Mouse (Mus musculus) right cerebral cortex, postnatal 14 days (tissue): Measurements from ENCODE around the gene Barhl1.
A peak's percentile ranks its signal among the peaks of the same experiment; 100 is the strongest.

ENCODE experiments used
- DNase-seq: peaks from one replicate; pipeline ENCODE4 v3.0.0; 2022

Gene Barhl1

DNA sequence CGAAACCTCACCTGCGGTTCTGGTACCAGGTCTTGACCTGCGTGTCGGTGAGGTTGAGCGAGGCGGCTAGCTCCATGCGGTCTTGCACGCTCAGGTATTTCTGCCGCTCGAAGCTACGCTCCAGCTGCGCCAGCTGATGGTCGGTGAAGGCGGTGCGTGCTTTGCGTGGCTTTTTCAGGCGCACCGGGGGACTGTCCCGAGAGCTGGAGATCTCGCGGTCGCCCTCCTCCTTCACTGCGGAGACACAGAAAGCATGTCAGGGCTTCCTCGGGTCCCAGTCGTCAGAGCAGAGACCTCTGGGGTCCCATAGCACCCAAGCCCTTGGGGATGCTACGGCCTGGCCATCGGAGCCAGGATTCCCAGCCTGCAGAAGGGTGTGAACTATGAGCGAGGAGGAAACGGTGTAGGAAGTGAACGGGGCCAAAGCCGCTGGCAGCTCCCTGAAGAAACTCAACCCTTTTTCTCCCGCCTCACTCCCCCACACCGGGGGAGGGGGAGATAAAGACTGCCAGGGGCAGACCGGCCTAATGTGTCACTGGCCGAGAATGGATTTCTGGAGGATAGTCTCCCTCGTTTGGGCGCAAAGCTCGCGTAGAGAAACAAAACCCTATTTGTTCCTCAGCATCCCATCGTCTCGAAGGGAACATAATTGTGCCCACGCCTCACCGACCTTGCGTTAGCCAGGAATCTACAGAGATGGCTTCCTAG is 5.0 kb downstream of the Barhl1 start:
- no peak for DNase-seq

DNA sequence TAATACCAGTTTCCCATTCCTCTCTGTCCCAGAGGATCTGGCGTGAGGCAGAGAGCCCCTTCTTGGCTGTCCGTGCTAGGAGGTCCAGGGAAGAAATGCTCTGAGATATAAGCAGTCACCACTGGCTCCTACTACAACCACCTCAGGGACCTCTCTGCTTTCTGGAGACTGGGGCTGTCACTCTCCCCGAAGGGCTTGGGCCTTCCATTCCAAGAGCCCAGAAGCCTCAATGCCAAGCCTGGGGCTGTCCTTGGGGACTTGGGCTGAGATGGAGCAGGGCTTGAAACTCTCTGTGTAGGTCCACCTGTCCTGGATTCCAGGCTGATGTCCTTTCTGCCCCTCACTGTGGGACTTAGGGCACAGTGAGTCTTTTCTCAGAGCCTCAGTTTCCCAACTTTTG is 5.6 kb downstream of the Barhl1 start:
- DNase-seq = no peak

DNA sequence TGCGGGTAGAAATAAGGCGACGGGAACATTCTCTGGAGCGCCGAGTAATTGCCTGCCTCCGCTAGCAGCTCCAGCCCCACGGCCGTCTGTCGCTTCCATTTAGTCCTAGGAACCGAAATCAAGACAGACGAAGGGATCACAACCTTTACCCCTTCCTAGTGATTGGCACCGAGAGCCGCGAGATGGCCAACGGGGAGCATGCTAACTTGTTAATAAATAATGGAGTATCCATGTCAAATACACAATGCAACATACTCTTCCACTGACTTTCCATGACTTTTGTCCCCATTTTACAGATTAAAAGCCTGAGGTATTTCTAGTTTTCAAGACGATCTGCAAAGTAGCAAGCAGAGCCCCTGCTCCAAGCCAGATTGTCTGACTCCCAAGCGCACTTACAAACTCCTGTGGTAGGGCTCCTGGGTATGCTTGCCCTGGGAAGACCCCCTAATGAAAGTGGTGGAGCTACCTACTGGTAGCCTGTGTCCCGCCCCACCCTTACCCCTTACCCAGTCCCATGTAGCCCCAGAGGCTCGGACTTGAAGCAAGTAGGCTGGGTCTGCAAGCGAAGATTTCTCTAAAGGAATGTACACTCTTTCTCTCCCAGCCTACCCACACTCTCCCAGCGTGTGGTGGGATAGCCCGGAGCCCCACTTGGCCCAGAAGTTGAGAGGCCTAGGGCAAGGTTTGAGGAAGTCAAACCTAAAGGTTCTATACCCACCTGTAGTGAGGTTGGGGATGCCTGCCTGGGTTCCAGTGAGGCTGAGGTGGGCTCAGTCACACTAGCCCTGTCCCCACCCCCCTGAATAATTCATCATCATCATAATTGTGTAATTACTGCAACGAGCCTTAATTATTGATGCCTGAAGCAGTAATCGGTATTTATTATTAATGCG is 6.4 kb downstream of the Barhl1 start:
- no peak for DNase-seq

DNA sequence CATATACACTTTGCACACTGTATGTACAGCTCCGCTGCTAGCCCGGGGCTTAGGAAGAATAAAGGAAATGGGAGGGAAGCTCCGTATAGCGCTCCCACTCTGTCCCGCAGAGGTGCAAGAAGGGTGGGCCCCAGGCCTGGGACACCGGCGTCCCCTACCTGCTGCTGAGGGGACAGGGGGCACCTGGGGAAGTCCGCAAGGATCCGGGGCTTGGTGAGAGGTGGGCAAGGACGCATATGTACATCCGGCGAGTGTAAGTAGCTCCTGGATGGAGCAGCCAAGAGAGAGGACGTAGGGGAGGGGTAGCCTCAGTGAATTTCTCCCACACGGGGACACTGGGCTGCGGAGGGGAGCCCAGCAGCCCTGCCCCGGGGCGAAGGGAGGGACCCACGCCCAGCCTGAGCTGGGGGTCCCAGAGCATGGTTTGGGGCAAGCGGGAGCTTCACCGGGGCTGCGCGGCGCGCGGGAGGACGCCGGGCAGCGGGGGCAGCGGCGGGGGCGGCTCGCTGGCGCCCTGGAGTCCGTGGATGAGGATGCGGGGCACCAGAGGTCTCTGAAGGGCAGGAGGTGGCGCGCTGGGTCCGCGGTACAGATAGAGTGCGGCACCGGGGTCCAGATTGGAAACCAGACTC is 7.2 kb downstream of the Barhl1 start:
- DNase-seq = no peak

DNA sequence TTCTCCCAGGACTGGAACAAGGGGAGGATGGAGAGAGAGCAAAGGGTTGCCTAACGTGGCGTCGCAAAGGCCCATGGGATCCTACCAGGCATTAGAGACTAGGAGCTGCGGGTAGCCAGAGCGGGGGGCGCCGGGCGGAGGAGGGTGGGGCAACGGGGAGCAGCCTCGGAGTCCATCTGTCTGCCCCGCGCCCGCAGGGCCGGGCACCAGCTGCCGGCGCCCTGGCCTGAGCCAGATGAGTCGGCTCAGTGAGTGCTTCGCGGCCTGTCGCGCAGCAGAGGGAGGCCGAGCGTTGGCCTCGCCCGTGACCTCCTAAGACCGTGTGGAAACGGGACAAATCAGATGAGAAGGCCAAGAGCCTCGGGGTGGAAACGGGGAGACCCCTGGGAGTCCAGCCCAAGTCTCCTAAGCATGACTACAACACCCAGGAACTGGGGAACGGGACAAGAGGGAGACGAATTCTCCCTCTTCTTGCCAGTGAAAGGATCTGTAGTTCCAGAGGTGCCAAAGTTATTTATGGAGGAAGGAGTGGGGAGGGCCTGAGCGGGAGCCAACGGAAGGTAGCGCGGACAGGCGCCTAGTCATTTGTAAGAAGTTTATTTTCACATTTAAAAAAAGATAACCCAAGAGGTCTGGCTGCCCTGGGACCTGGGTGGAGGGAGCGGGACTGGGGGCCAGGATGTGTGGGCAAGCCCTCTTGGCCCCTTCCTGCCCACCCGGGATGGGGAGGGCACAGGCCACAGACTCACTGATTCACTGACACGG is 7.9 kb downstream of the Barhl1 start:
- no peak for DNase-seq

DNA sequence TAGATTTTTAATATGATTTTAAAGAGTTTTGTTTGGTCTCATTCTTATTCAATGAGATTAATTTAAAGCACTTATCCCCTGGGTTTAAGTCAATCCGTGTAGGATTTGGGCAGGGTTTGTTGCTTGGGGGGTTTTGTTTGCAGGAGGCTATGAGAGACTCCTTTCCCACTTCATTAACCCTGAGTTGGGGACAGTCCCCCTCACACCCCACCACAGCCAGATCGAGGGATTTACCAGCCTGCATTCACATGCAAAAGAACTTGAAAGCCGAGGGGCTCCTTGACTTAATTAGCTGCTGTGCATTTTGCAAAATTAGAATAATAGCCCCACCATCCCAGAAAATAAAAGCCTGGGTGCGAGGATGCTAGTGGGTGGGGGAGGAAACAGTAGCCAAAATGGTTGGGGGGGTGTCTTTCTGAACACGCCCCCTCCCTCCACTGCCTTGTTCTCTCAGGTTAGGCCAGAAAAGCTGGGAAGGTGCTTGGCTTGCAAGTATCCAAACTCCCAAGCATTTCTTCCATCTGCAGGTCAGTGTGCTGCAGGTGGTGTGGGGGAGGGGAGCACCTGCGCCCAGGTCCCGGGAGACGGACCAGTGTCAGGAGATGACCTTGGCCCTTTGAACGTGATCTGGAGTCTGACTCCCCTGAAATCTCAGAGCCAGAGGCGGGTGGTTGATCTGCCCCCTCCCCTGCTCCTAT is 8.6 kb downstream of the Barhl1 start:
- DNase-seq = no peak

DNA sequence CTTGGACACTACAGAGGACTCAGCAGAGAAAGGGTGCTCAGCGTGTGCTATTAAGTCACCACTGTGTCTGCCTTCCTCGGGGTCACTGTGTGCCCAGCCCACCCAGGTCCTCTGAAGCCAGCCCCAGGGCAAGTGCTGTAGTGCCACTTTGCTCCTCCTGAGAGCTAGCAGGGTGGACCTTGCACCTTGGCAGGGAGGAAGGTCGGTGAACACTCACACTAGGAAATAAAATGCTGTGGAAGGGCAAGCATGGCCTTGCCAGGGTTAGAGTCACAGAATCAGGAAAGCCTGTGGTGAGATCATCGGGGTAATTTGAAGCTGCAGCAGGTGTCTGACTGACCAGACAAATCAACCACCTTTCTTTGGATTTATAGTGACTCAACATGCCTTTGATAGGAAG is 10.9 kb downstream of the Barhl1 start:
- no peak for DNase-seq

DNA sequence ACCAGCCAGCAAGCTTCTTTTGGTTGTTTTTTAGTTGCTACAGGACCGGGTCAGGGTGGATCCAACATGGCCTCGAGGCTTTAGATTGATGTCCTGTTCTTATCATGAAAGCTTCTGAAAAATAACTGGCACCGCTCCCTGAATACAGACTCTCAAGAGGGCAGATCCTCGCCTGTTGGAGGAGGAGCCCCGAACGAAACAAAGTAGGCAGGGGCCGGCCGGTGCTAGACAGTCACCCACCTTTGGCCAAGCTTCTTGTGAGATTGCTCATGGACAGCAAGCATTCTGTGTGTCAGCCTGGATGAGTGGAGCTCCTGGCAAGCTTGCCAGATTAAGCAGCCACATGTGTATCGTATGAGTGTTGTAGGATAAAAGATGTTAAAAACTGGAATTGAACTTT is 11.7 kb downstream of the Barhl1 start:
- DNase-seq = no peak

DNA sequence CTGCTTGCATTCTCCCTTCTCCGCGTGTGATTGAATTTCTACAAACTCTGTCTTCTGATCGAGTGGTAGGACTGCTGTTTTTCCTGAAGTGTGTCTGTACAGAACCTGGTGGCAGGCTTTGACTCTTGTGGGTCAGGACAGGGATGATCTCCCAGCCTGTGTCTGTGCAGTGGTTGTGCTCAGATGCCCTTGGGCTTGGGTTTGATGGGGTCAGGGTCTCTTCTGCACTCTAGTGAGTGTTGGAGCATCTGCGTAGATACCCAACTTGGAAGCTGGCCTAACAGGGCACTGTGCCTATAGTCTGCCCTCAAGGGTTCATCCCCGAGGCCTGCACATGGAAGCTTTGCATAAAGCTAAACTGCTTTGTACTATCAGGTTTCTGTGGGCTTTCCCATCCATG is 12.6 kb downstream of the Barhl1 start:
- no peak for DNase-seq

DNA sequence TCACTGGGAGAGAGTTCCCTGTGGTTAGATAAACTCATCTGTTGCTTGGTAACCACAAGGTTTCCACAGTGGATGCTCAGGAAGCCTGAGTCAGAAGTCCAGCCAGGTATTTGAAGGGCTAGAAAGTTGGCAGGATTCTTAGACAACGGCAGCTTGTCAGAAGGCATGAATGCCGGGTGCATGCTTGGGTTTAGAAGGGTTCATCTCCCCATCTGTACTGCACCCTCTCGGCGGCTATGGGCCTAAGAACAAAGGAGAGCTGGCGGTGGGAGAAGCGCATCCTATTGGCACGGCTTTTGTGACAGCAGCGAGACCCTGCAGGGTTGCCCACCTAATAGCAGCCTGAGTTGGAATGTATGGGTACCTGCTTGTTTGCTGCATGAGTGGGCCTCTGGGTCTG is 14.2 kb downstream of the Barhl1 start:
- no peak for DNase-seq

DNA sequence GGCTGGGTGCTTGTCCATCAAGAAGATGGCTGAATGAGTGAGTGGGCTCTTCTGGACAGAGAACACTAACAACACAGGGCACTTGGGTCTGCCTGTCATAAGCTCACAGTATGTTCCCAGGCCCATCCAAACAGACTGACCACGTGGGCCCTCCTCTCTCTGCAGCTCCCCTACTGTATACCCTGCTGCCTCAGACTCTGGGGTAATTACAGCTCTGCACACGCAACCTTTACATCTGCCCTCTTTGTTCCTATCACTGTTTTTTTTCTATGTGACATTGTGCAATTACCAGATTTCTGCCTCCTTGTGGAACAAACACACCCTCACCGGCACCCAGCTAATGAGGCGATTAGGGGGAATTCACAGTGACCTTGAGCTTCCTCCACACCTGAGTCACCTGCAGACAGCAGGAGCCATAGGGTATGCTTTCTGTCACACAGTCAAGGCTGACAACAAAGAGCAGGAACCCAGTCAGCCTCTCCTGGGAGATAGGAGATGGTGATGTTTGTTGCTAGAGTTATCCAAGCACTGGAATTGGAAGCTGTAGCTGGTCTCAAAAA is 19.0 kb downstream of the Barhl1 start:
- DNase-seq = no peak

DNA sequence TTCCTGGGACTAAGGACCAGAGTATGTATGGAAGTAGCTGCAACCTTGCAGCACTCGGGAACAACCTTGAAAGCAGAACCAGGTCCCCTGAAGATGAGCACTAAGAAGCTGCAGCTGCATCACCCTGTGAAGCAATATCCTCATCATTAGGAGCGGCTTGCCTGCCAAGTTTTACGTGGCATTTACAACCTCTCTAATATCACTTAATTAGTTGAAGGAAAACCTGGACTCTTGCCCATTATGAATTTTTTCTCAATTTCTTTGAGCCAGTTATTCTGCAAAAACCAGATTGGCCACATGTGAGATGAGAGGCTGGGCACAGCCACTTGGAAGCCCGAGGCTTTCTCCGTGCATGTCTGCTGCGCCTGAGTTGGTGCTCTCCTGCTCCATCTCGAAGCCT is 20.6 kb downstream of the Barhl1 start:
- no peak for DNase-seq

DNA sequence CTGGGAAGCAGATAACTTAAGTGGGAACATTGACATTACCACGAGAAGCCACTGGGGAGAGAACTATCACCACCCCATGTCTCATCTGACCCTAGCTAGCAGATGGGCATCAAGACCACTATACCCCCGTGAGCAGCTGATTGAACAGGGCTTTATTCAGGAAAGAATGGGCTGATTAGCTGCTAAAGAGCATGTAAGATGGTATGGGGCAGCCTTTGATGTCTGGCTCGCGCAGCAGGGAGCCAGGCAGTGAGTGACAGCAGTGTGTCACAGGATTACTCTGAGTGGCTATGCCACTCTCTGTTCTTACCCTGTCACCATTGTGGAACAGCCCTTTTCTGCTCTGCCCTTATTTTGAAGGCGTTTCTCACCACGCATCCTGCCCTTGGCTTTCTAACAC is 22.9 kb downstream of the Barhl1 start:
- DNase-seq = no peak

DNA sequence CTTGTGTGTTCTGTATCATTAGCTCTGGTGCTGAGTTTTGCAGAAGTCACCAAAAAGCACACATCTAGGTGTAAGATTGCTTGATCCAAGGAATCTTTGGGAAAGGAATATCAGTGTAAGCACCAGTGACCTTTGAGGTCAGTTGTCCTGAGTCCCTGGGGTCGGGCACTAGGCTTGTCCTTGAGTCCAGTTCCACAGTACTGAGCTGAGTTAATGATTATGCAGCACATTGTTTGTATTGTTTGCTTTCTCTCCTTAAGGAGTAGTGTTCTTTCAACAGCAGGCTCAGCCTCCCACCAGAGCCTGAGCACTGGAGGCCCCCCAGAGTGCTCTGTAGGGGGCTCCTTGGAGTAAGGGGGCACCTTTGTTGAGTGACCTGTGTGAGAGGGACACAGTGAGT is 23.7 kb downstream of the Barhl1 start:
- no peak for DNase-seq

DNA sequence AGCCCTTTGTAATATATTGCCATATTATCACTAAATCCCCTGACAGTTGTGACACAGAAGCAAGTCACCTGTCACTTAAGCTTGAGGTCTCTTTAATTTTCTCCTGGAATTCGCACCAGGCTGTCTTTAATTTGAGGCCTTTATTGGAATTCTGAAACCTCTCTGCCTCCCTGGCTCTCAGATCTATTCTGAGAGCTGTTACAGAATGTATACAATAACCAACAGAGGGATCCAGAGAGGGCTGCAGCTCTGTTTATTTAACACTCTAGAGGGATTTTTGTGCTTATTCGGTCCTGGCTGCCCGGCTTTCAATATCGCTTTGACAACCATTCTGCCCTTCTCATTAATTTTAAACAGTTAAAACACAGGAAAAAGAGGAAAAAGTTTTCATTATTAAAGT is 31.6 kb downstream of the Barhl1 start:
- no peak for DNase-seq

DNA sequence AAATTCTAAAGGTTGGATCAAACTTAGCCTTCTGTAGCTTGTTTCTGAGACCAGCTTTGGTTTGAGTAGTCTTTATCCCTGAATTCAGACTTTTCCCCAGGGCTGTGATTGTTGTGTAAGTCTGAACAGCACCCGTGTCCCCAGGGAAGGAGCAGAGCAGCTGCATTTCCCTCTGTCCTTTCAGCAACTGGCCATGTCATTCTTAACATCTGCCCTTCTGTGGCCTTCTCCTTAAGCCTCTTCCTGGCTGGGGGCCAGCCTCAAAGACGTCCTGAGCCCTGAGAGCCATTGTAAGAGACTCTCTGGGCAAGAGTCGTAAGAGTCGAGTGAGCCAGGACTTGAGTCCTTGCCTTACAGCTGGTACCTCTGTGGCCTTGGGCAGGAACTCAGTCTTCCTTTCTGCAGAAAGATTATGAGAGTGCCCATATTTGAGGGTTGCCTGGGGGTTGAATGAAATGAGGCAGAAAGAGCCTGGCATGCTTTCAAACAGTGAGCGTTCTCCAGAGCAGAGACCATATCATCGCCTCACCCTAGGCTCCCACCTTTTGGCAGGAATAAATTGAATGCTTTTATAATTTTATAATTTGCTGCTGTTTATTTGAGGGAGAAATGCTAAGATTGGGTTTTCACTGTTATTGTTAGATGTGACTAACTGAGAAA is 33.5 kb downstream of the Barhl1 start:
- no peak for DNase-seq

DNA sequence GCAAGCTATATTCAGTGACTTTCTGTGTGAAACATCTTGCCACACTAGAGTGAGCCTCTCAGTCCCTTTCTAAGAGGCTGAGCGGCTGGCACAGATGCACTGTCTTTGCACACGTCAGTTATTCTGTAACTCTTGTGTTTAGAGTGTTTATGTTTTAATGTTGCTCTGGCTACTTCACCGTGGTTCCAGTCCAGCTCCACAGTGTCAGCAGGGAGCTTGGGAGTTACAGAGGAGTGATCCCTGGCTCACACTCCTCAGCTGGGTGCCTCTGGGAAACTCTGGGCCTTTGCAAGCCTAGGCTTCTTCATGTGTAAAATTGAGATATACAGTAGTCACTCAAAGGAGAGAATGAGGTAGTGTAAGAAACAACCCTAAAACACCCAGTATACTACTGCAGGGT is 34.4 kb downstream of the Barhl1 start:
- DNase-seq = no peak

DNA sequence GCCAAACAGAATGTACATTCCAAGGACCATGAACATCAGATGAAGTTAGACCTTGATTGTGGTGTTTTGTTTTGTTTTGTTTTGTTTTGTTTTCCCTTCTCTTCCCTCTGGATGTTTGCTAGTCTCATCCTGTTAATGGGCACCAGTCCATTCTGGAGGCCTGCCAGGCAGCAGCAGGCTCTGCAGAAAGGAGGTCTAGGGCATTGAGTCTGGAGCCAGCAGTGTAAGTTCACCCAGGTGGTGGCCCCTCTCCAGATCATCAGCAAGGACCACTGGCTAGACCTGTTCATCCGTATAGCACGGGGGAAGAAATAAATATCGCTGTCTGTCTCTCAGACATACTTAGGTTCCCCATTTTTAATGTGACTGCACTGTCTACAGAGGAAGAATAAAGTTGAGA is 35.2 kb downstream of the Barhl1 start:
- peak; percentile 19 for DNase-seq

DNA sequence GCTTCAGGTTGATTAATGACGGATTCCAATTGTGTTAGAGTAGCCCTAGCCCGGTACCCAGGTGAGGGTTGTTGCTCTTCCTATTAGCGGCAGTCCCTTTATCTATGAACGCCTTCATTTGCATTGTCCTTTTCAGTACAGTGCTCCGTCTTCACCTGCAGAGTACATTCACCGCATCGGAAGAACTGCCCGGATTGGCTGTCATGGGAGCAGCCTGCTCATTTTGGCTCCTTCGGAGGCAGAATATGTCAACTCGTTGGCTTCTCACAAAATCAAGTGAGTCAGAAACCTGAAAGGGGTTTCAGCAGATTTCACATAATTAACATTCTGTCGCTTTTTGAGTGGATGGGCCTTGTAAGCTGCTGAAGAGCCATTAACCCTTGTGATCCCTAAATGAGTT is 40.9 kb downstream of the Barhl1 start:
- DNase-seq = no peak

DNA sequence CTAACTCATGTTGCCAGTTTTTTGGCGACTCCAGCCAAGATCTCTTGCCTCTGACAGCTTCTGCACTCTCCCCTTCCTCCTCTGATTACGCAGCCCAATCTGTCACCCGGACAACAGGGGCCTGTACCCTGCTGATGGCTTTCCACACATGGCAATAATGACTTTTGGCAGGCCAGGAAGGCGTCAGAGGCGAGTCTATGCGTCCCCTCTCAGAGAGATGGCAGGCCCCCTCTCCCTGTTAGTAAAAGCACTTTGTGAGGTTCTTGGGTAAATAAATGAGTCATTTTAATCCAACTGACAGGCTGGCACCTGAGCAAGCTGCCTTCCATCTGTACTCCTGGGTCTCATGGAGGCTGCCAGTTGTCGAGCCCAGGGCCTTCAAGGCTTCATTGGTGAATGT is 49.0 kb downstream of the Barhl1 start:
- DNase-seq = no peak

DNA sequence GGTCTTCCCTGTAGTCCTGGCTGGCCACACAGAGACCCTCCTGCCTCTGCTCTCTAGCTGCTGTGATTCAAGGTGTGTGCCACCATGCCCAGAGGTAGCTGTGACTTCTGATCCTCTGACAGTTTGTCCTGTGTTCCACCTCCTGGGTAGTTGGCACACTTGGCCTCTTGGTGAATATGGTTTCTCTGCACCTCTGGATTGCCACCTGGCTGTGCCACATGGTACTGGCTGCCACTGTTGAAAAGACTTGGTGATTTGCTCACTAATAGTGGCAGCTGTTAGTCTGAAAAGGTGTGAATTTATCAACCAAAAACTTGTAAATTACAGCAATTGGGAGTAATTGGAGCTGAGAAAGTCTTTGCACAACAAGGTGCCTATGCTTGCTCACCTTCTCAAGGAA is 52.6 kb downstream of the Barhl1 start:
- DNase-seq = no peak
